Mouse (Mus musculus) MEL (cell line): Measurements from ENCODE around the gene Ptrh2. TPM values are rescaled to one million over a fixed set of nuclear protein-coding genes. Genes with fewer than 3 reads are reported as not detected.

Experiments used
- DNase-seq: peaks from one replicate; pipeline ENCODE4 v3.0.0; 2011; ENCODE audit warnings: low read depth, low spot score
- H3K27ac ChIP-seq: 2 replicates; pipeline ENCODE4 v1.5.1; 2012; ENCODE audit warnings: low read depth, mild to moderate bottlenecking, control low read depth, low read length, moderate library complexity; ENCODE audit not compliant: control insufficient read depth
- H3K27me3 ChIP-seq, 2 experiments: fragments of 150-350 bp in 1 of 2; sonication (generic) in 1 of 2; 2 replicates each; pipeline ENCODE4 v1.6.1; 2012; ENCODE audit warnings: low read length in 2 of 2, mild to moderate bottlenecking in 2 of 2, improper control_type of control experiment in 1 of 2, moderate library complexity in 1 of 2; ENCODE audit not compliant: insufficient read depth in 2 of 2, control insufficient read depth in 1 of 2
- H3K36me3 ChIP-seq, 2 experiments: 2 replicates each; pipeline ENCODE4 v1.6.1; 2012 to 2014; ENCODE audit warnings: low read length in 2 of 2, improper control_type of control experiment in 1 of 2, inconsistent platforms in 1 of 2, mild to moderate bottlenecking in 1 of 2; ENCODE audit not compliant: insufficient read depth in 2 of 2, control insufficient read depth in 1 of 2
- H3K4me1 ChIP-seq, 2 experiments: fragments of 150-350 bp in 1 of 2; sonication (generic) in 1 of 2; 2 replicates each; pipeline ENCODE4 v1.6.1; 2012; ENCODE audit warnings: low read length in 2 of 2, improper control_type of control experiment in 1 of 2, mild to moderate bottlenecking in 1 of 2; ENCODE audit not compliant: insufficient read depth in 2 of 2, control insufficient read depth in 1 of 2
- H3K4me3 ChIP-seq, 2 experiments: fragments of 150-350 bp in 1 of 2; sonication (generic) in 1 of 2; 2 replicates each; pipeline ENCODE4 v1.5.1; 2012; ENCODE audit warnings: low read depth in 2 of 2, low read length in 2 of 2, mild to moderate bottlenecking in 2 of 2, moderate library complexity in 2 of 2, control low read depth in 1 of 2, improper control_type of control experiment in 1 of 2; ENCODE audit not compliant: control insufficient read depth in 1 of 2, insufficient read depth in 1 of 2
- H3K79me2 ChIP-seq: 2 replicates; pipeline ENCODE4 v1.6.1; 2012; ENCODE audit warnings: mild to moderate bottlenecking, low read length, moderate library complexity; ENCODE audit not compliant: control insufficient read depth, poor library complexity, insufficient read depth
- H3K9ac ChIP-seq: 2 replicates; pipeline ENCODE4 v1.6.1; 2012; ENCODE audit warnings: low read depth, mild to moderate bottlenecking, control low read depth, low read length, moderate library complexity; ENCODE audit not compliant: control insufficient read depth, poor library complexity, severe bottlenecking
- H3K9me3 ChIP-seq: fragments of 150-350 bp; sonication (generic); replicated peaks from 2 replicates; pipeline ENCODE4 v1.6.1; 2012; ENCODE audit warnings: mild to moderate bottlenecking, low read length, improper control_type of control experiment, moderate library complexity; ENCODE audit not compliant: insufficient read depth
- BHLHE40 ChIP-seq: IDR thresholded peaks from 2 replicates; pipeline ENCODE4 v1.6.1; 2012; ENCODE audit warnings: low read depth, mild to moderate bottlenecking, inconsistent platforms, low read length, improper control_type of control experiment, borderline replicate concordance
- CHD1 ChIP-seq: IDR thresholded peaks from 2 replicates; pipeline ENCODE4 v1.6.1; 2012; ENCODE audit warnings: low read depth, mild to moderate bottlenecking, inconsistent platforms, low read length, improper control_type of control experiment
- E2F4 ChIP-seq: IDR thresholded peaks from 2 replicates; pipeline ENCODE4 v1.6.1; 2011; ENCODE audit warnings: low read depth, low read length, improper control_type of control experiment, borderline replicate concordance
- ELF1 ChIP-seq: IDR thresholded peaks from 2 replicates; pipeline ENCODE4 v1.6.1; 2014; ENCODE audit warnings: low read depth, mild to moderate bottlenecking, inconsistent platforms, low read length, improper control_type of control experiment, moderate library complexity
- HCFC1 ChIP-seq: IDR thresholded peaks from 2 replicates; pipeline ENCODE4 v1.6.1; 2012; ENCODE audit warnings: low read depth, mild to moderate bottlenecking, inconsistent platforms, low read length, improper control_type of control experiment, moderate library complexity
- JUND ChIP-seq: IDR thresholded peaks from 2 replicates; pipeline ENCODE4 v1.6.1; 2011; ENCODE audit warnings: low read depth, mild to moderate bottlenecking, improper control_type of control experiment, low read length
- KAT2A ChIP-seq: conservative IDR thresholded peaks from 2 replicates; pipeline ENCODE4 v1.6.1; 2012; ENCODE audit warnings: low read depth, low read length, improper control_type of control experiment, inconsistent platforms
- MAFK ChIP-seq: IDR thresholded peaks from 2 replicates; pipeline ENCODE4 v1.6.1; 2011; ENCODE audit warnings: low read depth, mild to moderate bottlenecking, low read length, improper control_type of control experiment, borderline replicate concordance
- MEF2A ChIP-seq: IDR thresholded peaks from 2 replicates; pipeline ENCODE4 v1.6.1; 2014; ENCODE audit warnings: low read depth, mild to moderate bottlenecking, inconsistent platforms, low read length, improper control_type of control experiment; ENCODE audit not compliant: poor library complexity, insufficient replicate concordance, severe bottlenecking; ENCODE audit errors: extremely low read depth
- MXI1 ChIP-seq: IDR thresholded peaks from 2 replicates; pipeline ENCODE4 v1.6.1; 2011; ENCODE audit warnings: mild to moderate bottlenecking, low read depth, low read length, improper control_type of control experiment
- MYC ChIP-seq: IDR thresholded peaks from 2 replicates; pipeline ENCODE4 v1.6.1; 2011; ENCODE audit warnings: low read depth, mild to moderate bottlenecking, low read length, improper control_type of control experiment, moderate library complexity
- NRF1 ChIP-seq: IDR thresholded peaks from 2 replicates; pipeline ENCODE4 v1.6.1; 2014; ENCODE audit warnings: low read depth, mild to moderate bottlenecking, inconsistent platforms, low read length, improper control_type of control experiment, moderate library complexity; ENCODE audit not compliant: poor library complexity, insufficient read depth, severe bottlenecking
- POLR2A ChIP-seq, 2 experiments: IDR thresholded peaks; 2 replicates each; pipeline ENCODE4 v1.6.1; 2011 to 2012; ENCODE audit warnings: low read length in 2 of 2, mild to moderate bottlenecking in 2 of 2, control low read depth in 1 of 2, improper control_type of control experiment in 1 of 2, low read depth in 1 of 2, moderate library complexity in 1 of 2; ENCODE audit not compliant: control insufficient read depth in 1 of 2, insufficient read depth in 1 of 2, poor library complexity in 1 of 2
- POLR2AphosphoS2 ChIP-seq: IDR thresholded peaks from 2 replicates; pipeline ENCODE4 v1.6.1; 2011; ENCODE audit warnings: low read length, improper control_type of control experiment
- RAD21 ChIP-seq: IDR thresholded peaks from 2 replicates; pipeline ENCODE4 v1.6.1; 2011; ENCODE audit warnings: mild to moderate bottlenecking, low read depth, low read length, improper control_type of control experiment
- SIN3A ChIP-seq: IDR thresholded peaks from 2 replicates; pipeline ENCODE4 v1.6.1; 2012; ENCODE audit warnings: low read length, improper control_type of control experiment, inconsistent platforms
- TAL1 ChIP-seq: IDR thresholded peaks from 2 replicates; pipeline ENCODE4 v1.6.1; 2012; ENCODE audit warnings: mild to moderate bottlenecking, inconsistent platforms, low read length, moderate library complexity, mixed read lengths
- TBP ChIP-seq: IDR thresholded peaks from 2 replicates; pipeline ENCODE4 v1.8.0; 2011; ENCODE audit warnings: low read depth, low read length, improper control_type of control experiment
- UBTF ChIP-seq: IDR thresholded peaks from 2 replicates; pipeline ENCODE4 v1.6.1; 2012; ENCODE audit warnings: low read depth, mild to moderate bottlenecking, inconsistent platforms, low read length, improper control_type of control experiment, moderate library complexity, borderline replicate concordance; ENCODE audit not compliant: insufficient read depth
- USF1 ChIP-seq: IDR thresholded peaks from 2 replicates; pipeline ENCODE4 v1.6.1; 2014; ENCODE audit warnings: low read depth, mild to moderate bottlenecking, inconsistent platforms, low read length, improper control_type of control experiment, moderate library complexity
- ZC3H11A ChIP-seq: IDR thresholded peaks from 2 replicates; pipeline ENCODE4 v1.6.1; 2012; ENCODE audit warnings: low read depth, mild to moderate bottlenecking, inconsistent platforms, low read length, improper control_type of control experiment
- ZKSCAN1 ChIP-seq: IDR thresholded peaks from 2 replicates; pipeline ENCODE4 v1.6.1; 2012; ENCODE audit warnings: low read depth, mild to moderate bottlenecking, inconsistent platforms, low read length, improper control_type of control experiment, moderate library complexity
- ZMIZ1 ChIP-seq: IDR thresholded peaks from 2 replicates; pipeline ENCODE4 v1.6.1; 2012; ENCODE audit warnings: low read depth, mild to moderate bottlenecking, inconsistent platforms, low read length, improper control_type of control experiment, moderate library complexity
- ZNF384 ChIP-seq: IDR thresholded peaks from 2 replicates; pipeline ENCODE4 v1.6.1; 2012; ENCODE audit warnings: low read depth, mild to moderate bottlenecking, inconsistent platforms, low read length, improper control_type of control experiment
- polyA plus RNA-seq, 2 experiments: library from polyadenylated mRNA; stranded (reverse) in 1 of 2; unstranded in 1 of 2; fragments of >175 nt in 1 of 2; fragments of >200 nt in 1 of 2; gene quantifications; 2 replicates each; pipeline versions ENCODE4 v1.2.1 to v1.2.4; 2012; ENCODE audit warnings: low replicate concordance in 2 of 2, low read depth in 1 of 2; ENCODE audit not compliant: insufficient read length in 2 of 2, insufficient read depth in 1 of 2, missing spikeins in 1 of 2
- total RNA-seq: library from RNA; depleted of rRNA; stranded (reverse); fragments of 300-350 nt; gene quantifications from 2 replicates; pipeline ENCODE4 v1.2.3, GENCODE M21; 2012

Gene Ptrh2
- total and polyA plus RNA-seq, 3 experiments = 30.0 to 40.3 TPM; not detected in 1

DNA sequence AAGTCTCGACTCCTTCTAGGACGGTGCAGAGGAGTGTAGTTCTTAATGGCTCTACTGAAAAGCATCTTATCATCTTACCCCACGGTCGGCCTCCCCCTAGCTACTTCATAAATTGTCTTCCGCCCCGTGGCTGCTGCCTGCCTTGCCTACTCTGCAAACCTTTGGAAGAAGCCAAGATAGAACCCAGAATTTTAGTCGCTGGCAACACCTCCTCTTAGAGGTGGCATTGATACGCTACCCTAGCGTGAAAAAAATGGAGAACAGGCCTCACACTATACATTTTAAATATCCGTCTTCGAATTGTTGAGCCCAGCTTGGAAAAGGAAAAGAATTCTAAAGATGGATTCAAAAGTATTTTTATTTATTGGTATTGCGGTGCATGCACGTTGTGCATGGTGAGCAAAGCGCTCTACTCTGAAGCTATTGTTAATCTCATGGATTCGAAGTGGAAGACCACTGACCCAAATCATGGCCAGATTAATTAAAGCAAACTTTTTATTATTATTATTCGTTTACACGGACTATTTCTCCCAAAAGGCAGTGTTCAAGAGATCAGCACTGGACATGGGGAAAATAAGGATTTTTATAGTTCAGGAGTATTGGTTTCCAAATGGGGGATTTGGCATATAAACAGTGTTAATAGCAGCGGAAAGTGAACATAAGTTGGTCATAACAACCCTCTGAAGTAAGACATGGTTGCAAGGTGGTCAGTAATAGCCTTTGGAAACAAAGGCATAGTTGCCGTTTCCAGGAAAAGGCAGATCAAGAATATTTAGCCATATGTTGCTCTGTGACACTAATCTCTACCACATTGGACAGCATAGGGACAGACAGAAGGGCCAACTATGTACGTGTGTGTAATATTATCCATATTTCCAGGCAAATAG, 584 bp downstream of the Ptrh2 start (continued):
- TF ChIP-seq UBTF (no peak), ELF1 (no peak), MAFK (no peak)

DNA sequence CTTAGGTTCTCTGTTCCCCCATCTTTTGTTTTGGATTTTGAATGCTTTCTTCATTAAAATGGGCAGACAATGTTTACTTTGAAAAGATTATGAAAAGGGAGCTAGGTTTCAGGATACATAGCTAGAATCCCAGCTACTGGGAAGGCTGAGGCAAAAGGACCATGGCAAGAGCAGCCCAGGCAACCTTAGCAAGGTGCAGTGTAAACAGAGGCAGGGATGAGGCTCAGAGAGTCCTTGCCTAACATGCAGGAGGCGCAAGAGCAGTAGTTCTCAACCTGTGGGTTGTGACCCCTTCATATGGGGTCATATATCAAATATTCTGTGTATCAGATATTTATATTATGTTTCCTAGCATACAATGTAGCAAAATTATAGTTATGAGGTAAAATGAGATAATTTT, 1.6 kb downstream of the Ptrh2 start:
- peaks cover 64% of the 10 kb centered on the region for H3K79me2 ChIP-seq
- peak overlapping the region; percentile 84 for H3K9ac ChIP-seq
- peaks cover 11 to 21% of the 10 kb centered on the region in 2 experiments for H3K4me1 ChIP-seq
- H3K4me3 ChIP-seq = peak overlapping the region; percentile 26 to 67
- H3K9me3 ChIP-seq = no peaks in the 10 kb centered on the region
- H3K27me3 ChIP-seq = no peaks in the 10 kb centered on the region
- TF ChIP-seq POLR2AphosphoS2 = 0 out of 2 replicates have a peak, but pooled peaks have one; percentile 11
- 0 out of 2 replicates have a peak, but pooled peaks have one; percentile 3 for TF ChIP-seq HCFC1
- 0 out of 2 replicates have a peak, but pooled peaks have one; percentile 31 for TF ChIP-seq MYC
- TF ChIP-seq BHLHE40 = no peak
- TF ChIP-seq POLR2A (IDR thresholded peaks at IDR 0.05; ENCODE audit: control insufficient read depth in 1 of 2, insufficient read depth in 1 of 2, low read depth in 1 of 2, low read length in 2 of 2, poor library complexity in 1 of 2) = peak in 1 of 2 experiments; percentile 42; a peak in 1 of 4 replicates
- peak; percentile 16; the same call in 1 of the 2 replicates for TF ChIP-seq SIN3A
- TF ChIP-seq UBTF = no peak
- TF ChIP-seq, all 39 proteins: peak for 5
- no peak for DNase-seq
- 0 out of 2 replicates have a peak overlapping the region, but pooled peaks have one; percentile 1 for H3K27ac ChIP-seq
- peaks cover 8 to 61% of the 10 kb centered on the region in 2 experiments for H3K36me3 ChIP-seq

DNA sequence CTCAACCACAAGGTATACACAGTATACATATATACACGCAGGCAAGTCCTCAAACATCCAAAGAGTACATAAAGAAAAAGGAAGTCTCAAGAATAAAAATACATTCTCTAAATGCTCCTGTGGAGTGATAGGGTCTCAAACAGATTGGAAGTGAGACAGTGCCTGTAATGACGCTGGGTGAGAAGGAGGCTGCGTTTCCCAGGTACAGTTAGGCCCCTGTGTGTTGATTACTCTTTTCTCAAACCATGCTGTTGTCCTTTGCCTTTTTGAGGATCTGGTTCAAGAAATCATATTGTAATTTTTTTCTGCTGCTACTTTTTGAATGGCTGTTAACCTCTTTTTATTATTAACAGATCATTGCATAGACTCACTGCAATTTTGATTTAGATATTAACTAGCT, 6.6 kb downstream of the Ptrh2 start:
- H3K4me3 ChIP-seq = no peak overlapping the region
- TF ChIP-seq ZMIZ1 (peak; percentile 24; the same call in 1 of the 2 replicates), POLR2AphosphoS2 (peak; percentile 60; the same call in 1 of the 2 replicates), TBP (no peak), MEF2A (no peak), POLR2A (IDR thresholded peaks at IDR 0.05; ENCODE audit: control insufficient read depth in 1 of 2, insufficient read depth in 1 of 2, low read depth in 1 of 2, low read length in 2 of 2, poor library complexity in 1 of 2) (peak in 1 of 2 experiments; percentile 42; a peak in 2 of 4 replicates), MXI1 (no peak), SIN3A (0 out of 2 replicates have a peak, but pooled peaks have one; percentile 26), BHLHE40 (no peak), TAL1 (no peak), ZNF384 (no peak), CHD1 (no peak), ELF1 (no peak), ZKSCAN1 (no peak), USF1 (no peak), JUND (no peak), ZC3H11A (no peak), NRF1 (no peak), KAT2A (no peak), E2F4 (no peak), RAD21 (no peak)
- TF ChIP-seq, all 39 proteins: peak for 4
- Histone ChIP-seq H3K27me3 (no peaks in the 10 kb centered on the region), H3K9me3 (no peaks in the 10 kb centered on the region), H3K79me2 (peaks cover 25% of the 10 kb centered on the region), H3K27ac (peak overlapping the region; percentile 48; the same call in 1 of the 2 replicates), H3K4me1 (peaks cover 11 to 14% of the 10 kb centered on the region in 2 experiments), H3K9ac (no peak overlapping the region), H3K36me3 (peaks cover 45 to 58% of the 10 kb centered on the region in 2 experiments)
- no peak for DNase-seq
